Mouse (Mus musculus): Measurements from ENCODE around the gene Gm20834.
"Not testable (repeated sequence)": the region's sequence is repeated elsewhere in the genome, so short reads cannot be mapped to it uniquely, and the experiment has no call there.

The Gm20834 gene

DNA sequence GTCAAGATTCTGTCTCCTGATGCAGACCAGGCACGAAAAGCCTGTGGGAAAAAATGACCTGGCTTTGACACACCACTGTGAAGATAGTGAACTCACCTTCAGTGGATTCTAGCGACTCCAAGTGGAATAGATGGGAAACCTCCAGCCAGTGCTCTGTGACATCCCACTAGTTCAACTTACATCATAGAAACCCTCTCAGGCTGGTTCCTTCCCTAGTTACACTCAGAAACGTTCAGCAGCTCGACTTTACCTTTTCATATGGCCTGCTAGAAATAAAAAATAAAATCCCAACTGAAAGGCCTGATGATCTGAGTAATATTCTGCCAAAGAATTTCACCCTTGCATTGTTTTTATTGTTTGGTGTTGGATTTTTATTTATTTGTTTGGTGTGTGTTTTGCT, at the start of gene Gm20834:
Gm20834 (minus strand) TSS at position 101 of the 400 bp plus-strand sequence.
- CTCF ChIA-PET, POLR2A ChIA-PET: not testable (repeated sequence)
